In genomic region chr12:82226311-82227066, GRCm38 (mm10) we compare ENCODE assay signal across 11 mouse cellular contexts. TPM values are rescaled to one million over a fixed set of nuclear protein-coding genes. Genes with fewer than 3 reads are reported as not detected.
DNase-seq lines count a peak whose midpoint lies in the region; ATAC-seq and TF ChIP-seq lines count a peak whose summit lies in the region.
"Had no signal": no experiment of that assay in that cellular context is flagged by ENCODE, and none has a peak within 500 bp of the region (broad histone marks: within the 10 kb centered on the region; RNA-seq: fewer than 3 reads in every experiment).

No protein-coding gene starts in this region.

- no peaks in the 10 kb centered on the region for H3K9me3 ChIP-seq in G1E (replicated peaks)
- no peaks in the 10 kb centered on the region for H3K9me3 ChIP-seq in liver, embryonic 16.5 days (replicated peaks; ENCODE audit: control insufficient read depth, low read length)
- H3K9me3 ChIP-seq: forebrain, embryonic 15.5 days; hindbrain, embryonic 15.5 days had no signal

- H3K4me3 ChIP-seq in layer of hippocampus, adult 2 months = no peak overlapping the region
- peak overlapping the region; percentile 47; the same call in 1 of the 2 replicates for H3K4me3 ChIP-seq in G1E (ENCODE audit: low read depth, low read length)
- H3K4me3 ChIP-seq in liver, embryonic 16.5 days (ENCODE audit: low read depth, low read length) = no peak overlapping the region
- no peak overlapping the region for H3K4me3 ChIP-seq in thymus, adult 2 months (ENCODE audit: control insufficient read depth, insufficient read depth, low read length)
- H3K4me3 ChIP-seq: forebrain, embryonic 15.5 days; hindbrain, embryonic 15.5 days had no signal

- 37% methylated on average over 6 of the region's 6 CpGs for WGBS in liver, embryonic 16.5 days (ENCODE audit: insufficient replicate concordance)
- 66% methylated on average over 6 of the region's 6 CpGs for WGBS in thymus, adult 2 months

- no peak for ATAC-seq in G1E (ENCODE audit: extremely low read depth, insufficient number of reproducible peaks, low FRiP score, poor library complexity, severe bottlenecking)
- ATAC-seq in liver, embryonic 16.5 days (ENCODE audit: low read depth) = no peak
- ATAC-seq: forebrain, embryonic 15.5 days; Patski had no signal

- H3K4me2 ChIP-seq in liver, embryonic 16.5 days (ENCODE audit: low read depth, low read length) = no peak overlapping the region
- H3K4me2 ChIP-seq: forebrain, embryonic 15.5 days; hindbrain, embryonic 15.5 days had no signal

- peaks cover 97% of the 10 kb centered on the region for H3K4me1 ChIP-seq in G1E (ENCODE audit: insufficient read depth, low read depth, low read length)
- peaks cover 25% of the 10 kb centered on the region for H3K4me1 ChIP-seq in liver, embryonic 16.5 days (ENCODE audit: control insufficient read depth, low read depth, low read length)
- peaks cover 21% of the 10 kb centered on the region for H3K4me1 ChIP-seq in thymus, adult 2 months (replicated peaks; ENCODE audit: control insufficient read depth, insufficient read depth, low read length)
- H3K4me1 ChIP-seq: hindbrain, embryonic 15.5 days had no signal

- peaks cover 75% of the 10 kb centered on the region for H3K36me3 ChIP-seq in G1E (replicated peaks)
- no peaks in the 10 kb centered on the region for H3K36me3 ChIP-seq in liver, embryonic 16.5 days (ENCODE audit: control insufficient read depth, insufficient read depth)
- H3K36me3 ChIP-seq in thymus, adult 2 months (ENCODE audit: control insufficient read depth, insufficient read depth, low read length) = no peaks in the 10 kb centered on the region
- H3K36me3 ChIP-seq: forebrain, embryonic 15.5 days; hindbrain, embryonic 15.5 days had no signal

- TF ChIP-seq POLR2A in thymus, adult 2 months (IDR thresholded peaks at IDR 0.05; ENCODE audit: control insufficient read depth, extremely low read depth, insufficient read depth, low read length, poor library complexity) = no peak

- peak overlapping the region; percentile 28; the same call in 1 of the 2 replicates for H3K27ac ChIP-seq in layer of hippocampus, adult 2 months
- H3K27ac ChIP-seq in liver, embryonic 16.5 days (ENCODE audit: low read length) = peak overlapping the region; percentile 61
- no peak overlapping the region; the same call in 1 of the 2 replicates for H3K27ac ChIP-seq in thymus, adult 2 months (ENCODE audit: control insufficient read depth, insufficient read depth, low read length)
- H3K27ac ChIP-seq: forebrain, embryonic 15.5 days; hindbrain, embryonic 15.5 days had no signal

- H3K27me3 ChIP-seq in G1E (ENCODE audit: insufficient read depth, low read length) = no peaks in the 10 kb centered on the region
- H3K27me3 ChIP-seq in liver, embryonic 16.5 days (ENCODE audit: control insufficient read depth, insufficient read depth, low read depth, low read length) = no peaks in the 10 kb centered on the region
- H3K27me3 ChIP-seq in thymus, adult 2 months (ENCODE audit: control insufficient read depth, insufficient read depth, low read length) = no peaks in the 10 kb centered on the region
- H3K27me3 ChIP-seq: forebrain, embryonic 15.5 days; hindbrain, embryonic 15.5 days; Patski had no signal

- no peak for DNase-seq in layer of hippocampus, adult 2 months (ENCODE audit: low spot score in 2 of 2)
- no peak for DNase-seq in layer of hippocampus, postnatal 25 days (ENCODE audit: extremely low spot score in 1 of 2, low spot score in 1 of 2)
- no peak for DNase-seq in G1E (ENCODE audit: low spot score)
- peak; percentile 46 for DNase-seq in embryo, embryonic 10.5 days (ENCODE audit: low spot score)
- no peak for DNase-seq in thymus, adult 2 months
- no peak for DNase-seq in ovary, postnatal 14 days (ENCODE audit: low spot score)
- DNase-seq: right cerebral cortex, postnatal 4 days had no signal

- no peak overlapping the region for H3K9ac ChIP-seq in liver, embryonic 16.5 days (ENCODE audit: low read depth, low read length)
- H3K9ac ChIP-seq: forebrain, embryonic 15.5 days; hindbrain, embryonic 15.5 days had no signal

- TF ChIP-seq CTCF in layer of hippocampus, adult 2 months (conservative IDR thresholded peaks at IDR 0.05) = no peak
- no peak for TF ChIP-seq CTCF in G1E (IDR thresholded peaks at IDR 0.05; ENCODE audit: low read depth, low read length)
- no peak for TF ChIP-seq CTCF in thymus, adult 2 months (IDR thresholded peaks at IDR 0.05; ENCODE audit: borderline replicate concordance, control insufficient read depth, extremely low read depth, insufficient read depth, low read length, poor library complexity)

RNA-seq across cellular contexts. Expression of gene Sipa1l1, which starts 57.4 kb away (rescaled TPM):
- total RNA-seq in layer of hippocampus, adult 2 months (2021) = 100 to 1,000 TPM; 233 to 244 TPM
- total RNA-seq in layer of hippocampus, postnatal 25 days (2021) = 100 to 1,000 TPM; 185 to 216 TPM
- total RNA-seq in G1E (2014; fragmentation: Nextera tagmentation) (330 and 365 TPM in 2 replicates), G1E (2017) (145 and 161 TPM in 2 replicates)
- 107 and 141 TPM in 2 replicates for polyA plus RNA-seq in G1E (2012)
- polyA plus RNA-seq in liver, embryonic 16.5 days (2015; fragmentation: Nextera tagmentation; extraction: Ambion mirVana) = 4.0 and 4.2 TPM in 2 replicates
- polyA plus RNA-seq in thymus, adult 2 months (2012; rRNA removed) = 43.7 and 50.0 TPM in 2 replicates
